Comparison of ENCODE assay signal across 7 mouse cellular contexts in genomic region chr11:64978720-64979488, GRCm38 (mm10). TPM values are rescaled to one million over a fixed set of nuclear protein-coding genes. Genes with fewer than 3 reads are reported as not detected.
A peak's percentile ranks its signal among the peaks of the same experiment; 100 is the strongest.
DNase-seq lines count a peak whose midpoint lies in the region; ATAC-seq lines count a peak whose summit lies in the region.

Gene Elac2 (plus strand): TSS chr11:64979038.

- H3K27me3 ChIP-seq in intestine, embryonic 15.5 days (replicated peaks) = no peaks in the 10 kb centered on the region
- H3K27me3 ChIP-seq in midbrain, embryonic 10.5 days (ENCODE audit: low read depth, poor library complexity, severe bottlenecking) = no peaks in the 10 kb centered on the region

- peaks cover 9% of the 10 kb centered on the region for H3K4me1 ChIP-seq in intestine, embryonic 15.5 days (replicated peaks)
- peaks cover 19% of the 10 kb centered on the region for H3K4me1 ChIP-seq in midbrain, embryonic 10.5 days

- peak within 1 kb of the TSS; percentile 73 for H3K4me3 ChIP-seq in intestine, embryonic 15.5 days (replicated peaks)
- H3K4me3 ChIP-seq in midbrain, embryonic 10.5 days = peak within 1 kb of the TSS; percentile 95

- ATAC-seq in intestine, embryonic 15.5 days = peak; percentile 100

- peak; percentile 98 for DNase-seq in adrenal gland, adult 2 months
- DNase-seq in embryo, embryonic 11.5 days (ENCODE audit: low read depth, low spot score) = peak; percentile 98
- DNase-seq in gastrocnemius, postnatal 36 days = peak; percentile 92 to 97
- DNase-seq in left cerebral cortex, postnatal 25 days (ENCODE audit: low spot score in 2 of 2) = peak; percentile 98 to 99
- DNase-seq in midbrain, embryonic 10.5 days (ENCODE audit: low spot score) = peak; percentile 98
- peak; percentile 94 for DNase-seq in right cerebral cortex, postnatal 4 days

- peaks cover 15% of the 10 kb centered on the region; the same call in 1 of the 2 replicates for H3K36me3 ChIP-seq in intestine, embryonic 15.5 days
- H3K36me3 ChIP-seq in midbrain, embryonic 10.5 days = peaks cover 36% of the 10 kb centered on the region

- H3K9ac ChIP-seq in intestine, embryonic 15.5 days = peak within 1 kb of the TSS; percentile 68

- peak within 1 kb of the TSS; percentile 68 for H3K4me2 ChIP-seq in intestine, embryonic 15.5 days (replicated peaks)

- under 1% methylated on average over 65 of the region's 65 CpGs for WGBS in intestine, embryonic 15.5 days
- WGBS in midbrain, embryonic 10.5 days = under 1% methylated on average over 65 of the region's 65 CpGs

- H3K27ac ChIP-seq in intestine, embryonic 15.5 days = no peak within 1 kb of the TSS
- peak within 1 kb of the TSS; percentile 85 for H3K27ac ChIP-seq in midbrain, embryonic 10.5 days (replicated peaks)

- H3K9me3 ChIP-seq in intestine, embryonic 15.5 days = no peaks in the 10 kb centered on the region
- H3K9me3 ChIP-seq in midbrain, embryonic 10.5 days (replicated peaks) = no peaks in the 10 kb centered on the region

- intact Hi-C loops in gastrocnemius, postnatal 36 days (cut with DNase I) = loop anchor here (10.0 kb wide), 1 partner anchor 1054 kb away; the partner anchor contains the start of gene Hs3st3b1
- intact Hi-C loops in left cerebral cortex, postnatal 25 days (cut with DNase I) = no loop called here

RNA-seq across cellular contexts. Expression of gene Elac2, which starts in this region (rescaled TPM):
- total RNA-seq in adrenal gland, adult 2 months (2021) = 10 to 100 TPM; 45.3 to 47.9 TPM
- 27.3 and 30.4 TPM in 2 replicates for polyA plus RNA-seq in adrenal gland, adult 2 months (2012; rRNA removed)
- 10 to 100 TPM; 17.8 to 19.1 TPM for total RNA-seq in gastrocnemius, postnatal 36 days (2021)
- polyA plus RNA-seq in intestine, embryonic 15.5 days (2015; fragmentation: Nextera tagmentation; extraction: Ambion mirVana) = 28.2 and 28.4 TPM in 2 replicates
- 10 to 100 TPM; 27.3 to 28.0 TPM for total RNA-seq in left cerebral cortex, postnatal 25 days (2021)
- 35.6 and 38.7 TPM in 2 replicates for polyA plus RNA-seq in midbrain, embryonic 10.5 days (2016; fragmentation: Nextera tagmentation; extraction: Ambion mirVana)
